Mouse (Mus musculus) forebrain, embryonic 14.5 days (tissue): ENCODE results near the gene Tnni2. TPM values are rescaled to one million over a fixed set of nuclear protein-coding genes. Genes with fewer than 3 reads are reported as not detected.
"Not testable (repeated sequence)": the region's sequence is repeated elsewhere in the genome, so short reads cannot be mapped to it uniquely, and the experiment has no call there.

Source experiments
- ATAC-seq: fragments of 200-750 bp; cut with Nextera tagmentation; 2 replicates; pipeline ENCODE4 v1.8.0; 2017; ENCODE audit warnings: mild to moderate bottlenecking, moderate library complexity
- DNase-seq: peaks from one replicate; pipeline ENCODE4 v3.0.0-alpha.2; 2015; ENCODE audit warnings: low spot score
- H3K27ac ChIP-seq: fragments of 300-500 bp; sonication (generic); 2 replicates; pipeline ENCODE4 v1.5.1; 2014; ENCODE audit warnings: low read depth, mild to moderate bottlenecking, control low read depth, low read length, moderate library complexity
- H3K27me3 ChIP-seq: fragments of 300-500 bp; sonication (generic); replicated peaks from 2 replicates; pipeline ENCODE4 v1.6.1; 2014; ENCODE audit warnings: low read length, control low read depth, mixed read lengths; ENCODE audit not compliant: control insufficient read depth, insufficient read depth
- H3K36me3 ChIP-seq: fragments of 300-500 bp; sonication (generic); 2 replicates; pipeline ENCODE4 v1.6.1; 2014; ENCODE audit warnings: low read length, control low read depth; ENCODE audit not compliant: control insufficient read depth, insufficient read depth
- H3K4me1 ChIP-seq: fragments of 300-500 bp; sonication (generic); 2 replicates; pipeline ENCODE4 v1.6.1; 2014; ENCODE audit warnings: antibody characterized with exemption, low read length, control low read depth; ENCODE audit not compliant: control insufficient read depth, insufficient read depth
- H3K4me2 ChIP-seq: fragments of 300-500 bp; sonication (generic); 2 replicates; pipeline ENCODE4 v1.6.1; 2014; ENCODE audit warnings: mild to moderate bottlenecking, control low read depth, low read length
- H3K4me3 ChIP-seq: fragments of 300-500 bp; sonication (generic); 2 replicates; pipeline ENCODE4 v1.5.1; 2014; ENCODE audit warnings: low read depth, low read length, control low read depth
- H3K9ac ChIP-seq: fragments of 300-500 bp; sonication (generic); 2 replicates; pipeline ENCODE4 v1.6.1; 2014; ENCODE audit warnings: mild to moderate bottlenecking, low read length, control low read depth, moderate library complexity
- H3K9me3 ChIP-seq: fragments of 300-500 bp; sonication (generic); replicated peaks from 2 replicates; pipeline ENCODE4 v1.6.1; 2016; ENCODE audit warnings: low read length, control low read depth, mixed read lengths; ENCODE audit not compliant: control insufficient read depth
- WGBS: fragments of 180-500 bp; shearing (Covaris S2); extraction: QIAGEN DNeasy Blood & Tissue Kit; methylation state at CpG from one replicate; pipeline ENCODE4 v1.1.7; 2014; 5-methylcytosine and 5-hydroxymethylcytosine counted together
- polyA plus RNA-seq: library from polyadenylated mRNA; unstranded; fragments of >200 nt; fragmentation: Nextera tagmentation; extraction: Ambion mirVana; gene quantifications from 2 replicates; pipeline ENCODE4 v1.2.1, GENCODE M21; 2014

Gene Tnni2
- polyA plus RNA-seq, 1 experiment from 2014 or later, result 0.67 TPM

GRCm38 (mm10) chr7:142400750-142401142 is 40.9 kb upstream of the Tnni2 start:
- Histone ChIP-seq H3K9me3 (no peaks in the 10 kb centered on the region), H3K4me3 (no peak overlapping the region), H3K27ac (no peak overlapping the region), H3K36me3 (no peaks in the 10 kb centered on the region), H3K4me2 (no peak overlapping the region), H3K4me1 (0 out of 2 replicates have a peak, but pooled peaks cover 3% of the 10 kb centered on the region), H3K27me3 (no peaks in the 10 kb centered on the region), H3K9ac (no peak overlapping the region)
- DNase-seq, result peak; percentile 7
- WGBS, result 2% methylated on average over 7 of the region's 7 CpGs
- ATAC-seq, result no peak

GRCm38 (mm10) chr7:142403591-142403990 is 38.0 kb upstream of the Tnni2 start:
- WGBS, result 83% methylated on average over 4 of the region's 4 CpGs
- Histone ChIP-seq H3K27me3 (no peaks in the 10 kb centered on the region), H3K9ac (no peak overlapping the region), H3K9me3 (no peaks in the 10 kb centered on the region), H3K4me3 (no peak overlapping the region), H3K36me3 (no peaks in the 10 kb centered on the region), H3K4me1 (0 out of 2 replicates have a peak, but pooled peaks cover 3% of the 10 kb centered on the region), H3K27ac (no peak overlapping the region), H3K4me2 (no peak overlapping the region)
- ATAC-seq, result no peak
- no peak for DNase-seq

- not testable (repeated sequence) for H3K9ac ChIP-seq, H3K4me3 ChIP-seq, H3K27ac ChIP-seq, H3K9me3 ChIP-seq, DNase-seq, ATAC-seq, H3K4me2 ChIP-seq, H3K27me3 ChIP-seq, H3K4me1 ChIP-seq, H3K36me3 ChIP-seq
- 93% methylated on average over 5 of the region's 5 CpGs for WGBS
Measured at GRCm38 (mm10) chr7:142405134-142405533, 36.5 kb upstream of the Tnni2 start.

GRCm38 (mm10) chr7:142407935-142408334 is 33.7 kb upstream of the Tnni2 start:
- H3K27me3 ChIP-seq, result no peaks in the 10 kb centered on the region
- ATAC-seq, result no peak
- no peaks in the 10 kb centered on the region for H3K9me3 ChIP-seq
- 79% methylated on average over 4 of the region's 4 CpGs for WGBS
- H3K27ac ChIP-seq, result no peak overlapping the region
- no peak overlapping the region for H3K4me2 ChIP-seq
- no peak for DNase-seq
- no peak overlapping the region for H3K9ac ChIP-seq
- H3K4me3 ChIP-seq, result no peak overlapping the region
- H3K4me1 ChIP-seq, result no peaks in the 10 kb centered on the region
- H3K36me3 ChIP-seq, result no peaks in the 10 kb centered on the region

- H3K27me3 ChIP-seq, result no peaks in the 10 kb centered on the region
- no peak overlapping the region for H3K4me2 ChIP-seq
- DNase-seq, result no peak
- no peak overlapping the region for H3K9ac ChIP-seq
- no peak for ATAC-seq
- WGBS, result 92% methylated on average over 8 of the region's 8 CpGs
- H3K36me3 ChIP-seq, result no peaks in the 10 kb centered on the region
- no peak overlapping the region for H3K4me3 ChIP-seq
- H3K27ac ChIP-seq, result no peak overlapping the region
- no peaks in the 10 kb centered on the region for H3K9me3 ChIP-seq
- no peaks in the 10 kb centered on the region for H3K4me1 ChIP-seq
Measured at GRCm38 (mm10) chr7:142408686-142409085, 32.9 kb upstream of the Tnni2 start.

GRCm38 (mm10) chr7:142409603-142410002 is 32.0 kb upstream of the Tnni2 start:
- H3K9ac ChIP-seq, result no peak overlapping the region
- ATAC-seq, result no peak
- 82% methylated on average over 3 of the region's 3 CpGs for WGBS

GRCm38 (mm10) chr7:142413285-142413684 is 28.3 kb upstream of the Tnni2 start:
- WGBS, result 93% methylated on average over 6 of the region's 6 CpGs
- no peaks in the 10 kb centered on the region for H3K36me3 ChIP-seq
- no peaks in the 10 kb centered on the region for H3K27me3 ChIP-seq
- H3K27ac ChIP-seq, result no peak overlapping the region
- DNase-seq (no peak), ATAC-seq (no peak)
- no peak overlapping the region for H3K9ac ChIP-seq
- H3K4me2 ChIP-seq, result no peak overlapping the region
- H3K9me3 ChIP-seq, result no peaks in the 10 kb centered on the region; the same call in 1 of the 2 replicates
- no peak overlapping the region for H3K4me3 ChIP-seq
- no peaks in the 10 kb centered on the region for H3K4me1 ChIP-seq

More at GRCm38 (mm10) chr7:142409603-142410002, 32.0 kb upstream of the Tnni2 start:
- no peaks in the 10 kb centered on the region for H3K27me3 ChIP-seq
- H3K9me3 ChIP-seq, result no peaks in the 10 kb centered on the region
- no peak overlapping the region for H3K4me3 ChIP-seq
- H3K36me3 ChIP-seq, result no peaks in the 10 kb centered on the region
- H3K4me2 ChIP-seq, result no peak overlapping the region
- H3K27ac ChIP-seq, result no peak overlapping the region
- no peaks in the 10 kb centered on the region for H3K4me1 ChIP-seq
- DNase-seq, result no peak

- no peaks in the 10 kb centered on the region for H3K4me1 ChIP-seq
- no peak overlapping the region for H3K9ac ChIP-seq
- no peaks in the 10 kb centered on the region for H3K36me3 ChIP-seq
- no peaks in the 10 kb centered on the region; the same call in 1 of the 2 replicates for H3K9me3 ChIP-seq
- 39% methylated on average over 4 of the region's 4 CpGs for WGBS
- H3K27me3 ChIP-seq, result no peaks in the 10 kb centered on the region
- no peak overlapping the region for H3K27ac ChIP-seq
- no peak overlapping the region for H3K4me2 ChIP-seq
- ATAC-seq (no peak), DNase-seq (no peak)
- H3K4me3 ChIP-seq, result no peak overlapping the region
Measured at GRCm38 (mm10) chr7:142415314-142415713, 26.3 kb upstream of the Tnni2 start.

GRCm38 (mm10) chr7:142416225-142416624 is 25.4 kb upstream of the Tnni2 start:
- DNase-seq (no peak), ATAC-seq (no peak)
- Histone ChIP-seq H3K4me3 (no peak overlapping the region), H3K4me1 (no peaks in the 10 kb centered on the region), H3K9me3 (no peaks in the 10 kb centered on the region; the same call in 1 of the 2 replicates), H3K9ac (no peak overlapping the region), H3K27me3 (no peaks in the 10 kb centered on the region), H3K4me2 (no peak overlapping the region), H3K36me3 (no peaks in the 10 kb centered on the region), H3K27ac (no peak overlapping the region)
- 79% methylated on average over 3 of the region's 3 CpGs for WGBS
